Mouse (Mus musculus): ENCODE measurements at regions not wholly inside any gene's neighbourhood (a gene's known extent, or its start where the extent isn't known, plus 50 kb on each side); places are given as distances from the start of the nearest gene placed in this dataset.
A peak's percentile ranks its signal among the peaks of the same experiment; 100 is the strongest.

GRCm38 (mm10) chr1:137464971-137465370 lies 504.7 kb upstream of the Nr5a2 start:
- Histone ChIP-seq H3K4me3 (no peak overlapping the region), H3K79me2 (replicated peaks; ENCODE audit: control insufficient read depth, insufficient read depth, low read length) (no peaks in the 10 kb centered on the region), H3K36me3 (ENCODE audit: control insufficient read depth, insufficient read depth, low read length) (no peaks in the 10 kb centered on the region), H3K27ac (no peak overlapping the region), H3K27me3 (ENCODE audit: control insufficient read depth, insufficient read depth, low read length) (no peaks in the 10 kb centered on the region), H3K9ac (ENCODE audit: low read depth, low read length) (no peak overlapping the region), H3K4me1 (ENCODE audit: control insufficient read depth, insufficient read depth, low read length) (no peaks in the 10 kb centered on the region)
- 86% methylated on average over 5 of the region's 5 CpGs for WGBS
- intact Hi-C loops (cut with DNase I) = no loop called here
- TF ChIP-seq POLR2A (IDR thresholded peaks at IDR 0.05; ENCODE audit: insufficient read depth, low read depth, low read length) (no peak), EP300 (IDR thresholded peaks at IDR 0.05; ENCODE audit: insufficient read depth, low read depth, low read length) (no peak), CTCF (IDR thresholded peaks at IDR 0.05) (no peak)
- DNase-seq = no peak

DNA sequence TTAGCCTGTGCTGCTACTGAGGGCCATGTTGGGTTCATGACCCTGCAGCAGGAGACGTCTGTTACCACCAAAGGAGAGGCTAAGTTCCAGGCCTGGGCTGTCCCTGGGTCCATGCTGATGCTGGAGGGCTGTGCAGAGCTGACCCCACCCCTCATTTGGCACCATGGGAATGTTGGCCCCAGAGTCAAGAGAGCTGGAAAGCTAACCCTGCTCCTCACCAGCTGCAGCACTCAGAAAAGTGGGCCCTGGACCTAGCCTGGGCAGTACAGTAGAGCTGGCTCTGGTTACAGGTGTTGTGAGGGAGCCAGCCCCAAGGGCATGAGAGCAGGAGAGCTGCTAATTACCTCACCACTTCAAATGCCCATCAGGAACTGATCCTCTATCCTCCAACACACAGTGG lies 500.9 kb upstream of the Nr5a2 start:
- H3K79me2 ChIP-seq (replicated peaks; ENCODE audit: control insufficient read depth, insufficient read depth, low read length) = no peaks in the 10 kb centered on the region
- no peak for TF ChIP-seq CTCF (IDR thresholded peaks at IDR 0.05)
- TF ChIP-seq POLR2A (IDR thresholded peaks at IDR 0.05; ENCODE audit: insufficient read depth, low read depth, low read length) = no peak
- TF ChIP-seq EP300 (IDR thresholded peaks at IDR 0.05; ENCODE audit: insufficient read depth, low read depth, low read length) = no peak
- no peak overlapping the region for H3K4me3 ChIP-seq
- no peaks in the 10 kb centered on the region for H3K36me3 ChIP-seq (ENCODE audit: control insufficient read depth, insufficient read depth, low read length)
- no peaks in the 10 kb centered on the region for H3K27me3 ChIP-seq (ENCODE audit: control insufficient read depth, insufficient read depth, low read length)
- no peak overlapping the region for H3K27ac ChIP-seq
- H3K9ac ChIP-seq (ENCODE audit: low read depth, low read length) = no peak overlapping the region
- DNase-seq = no peak
- intact Hi-C loops (cut with DNase I) = no loop called here
- WGBS = 72% methylated on average over 1 of the region's 1 CpGs
- H3K4me1 ChIP-seq (ENCODE audit: control insufficient read depth, insufficient read depth, low read length) = no peaks in the 10 kb centered on the region

GRCm38 (mm10) chr1:137453446-137454208 lies 493.4 kb upstream of the Nr5a2 start:
- Histone ChIP-seq H3K9ac (ENCODE audit: low read depth, low read length) (no peak overlapping the region), H3K36me3 (ENCODE audit: control insufficient read depth, insufficient read depth, low read length) (no peaks in the 10 kb centered on the region), H3K79me2 (replicated peaks; ENCODE audit: control insufficient read depth, insufficient read depth, low read length) (no peaks in the 10 kb centered on the region), H3K27me3 (ENCODE audit: control insufficient read depth, insufficient read depth, low read length) (no peaks in the 10 kb centered on the region), H3K4me1 (ENCODE audit: control insufficient read depth, insufficient read depth, low read length) (peaks cover 2% of the 10 kb centered on the region; the same call in 1 of the 2 replicates), H3K4me3 (no peak overlapping the region), H3K27ac (no peak overlapping the region)
- intact Hi-C loops (cut with DNase I) = no loop called here
- no peak for TF ChIP-seq POLR2A (IDR thresholded peaks at IDR 0.05; ENCODE audit: insufficient read depth, low read depth, low read length)
- no peak for TF ChIP-seq CTCF (IDR thresholded peaks at IDR 0.05)
- no peak for TF ChIP-seq EP300 (IDR thresholded peaks at IDR 0.05; ENCODE audit: insufficient read depth, low read depth, low read length)
- WGBS = 51% methylated on average over 7 of the region's 7 CpGs
- DNase-seq = no peak

DNA sequence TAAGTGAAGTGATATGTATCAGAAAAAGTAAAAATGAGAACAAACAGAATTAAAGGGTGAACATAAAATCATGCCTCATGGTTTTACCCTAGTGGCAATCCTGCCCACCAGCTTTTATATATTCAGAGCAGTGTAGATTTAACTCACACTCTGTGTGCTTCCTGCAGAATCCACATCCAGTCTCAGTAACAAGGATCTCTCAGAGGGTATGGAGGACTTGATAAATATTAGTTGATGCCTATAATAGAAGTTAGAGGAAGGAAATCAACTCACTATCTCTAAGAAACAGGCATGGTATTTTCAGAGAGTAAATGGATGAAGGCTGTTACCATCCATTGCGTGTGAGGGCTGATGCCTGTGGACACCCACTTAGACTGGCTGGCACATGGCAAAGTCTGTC lies 492.5 kb upstream of the Nr5a2 start:
- TF ChIP-seq CTCF (IDR thresholded peaks at IDR 0.05) (no peak), POLR2A (IDR thresholded peaks at IDR 0.05; ENCODE audit: insufficient read depth, low read depth, low read length) (no peak), EP300 (IDR thresholded peaks at IDR 0.05; ENCODE audit: insufficient read depth, low read depth, low read length) (no peak)
- intact Hi-C loops (cut with DNase I) = no loop called here
- H3K27me3 ChIP-seq (ENCODE audit: control insufficient read depth, insufficient read depth, low read length) = no peaks in the 10 kb centered on the region
- no peaks in the 10 kb centered on the region for H3K79me2 ChIP-seq (replicated peaks; ENCODE audit: control insufficient read depth, insufficient read depth, low read length)
- no peak for DNase-seq
- WGBS = 83% methylated on average over 1 of the region's 1 CpGs
- peaks cover 2% of the 10 kb centered on the region; the same call in 1 of the 2 replicates for H3K4me1 ChIP-seq (ENCODE audit: control insufficient read depth, insufficient read depth, low read length)
- no peaks in the 10 kb centered on the region for H3K36me3 ChIP-seq (ENCODE audit: control insufficient read depth, insufficient read depth, low read length)
- H3K9ac ChIP-seq (ENCODE audit: low read depth, low read length) = no peak overlapping the region
- no peak overlapping the region for H3K27ac ChIP-seq
- H3K4me3 ChIP-seq = no peak overlapping the region

DNA sequence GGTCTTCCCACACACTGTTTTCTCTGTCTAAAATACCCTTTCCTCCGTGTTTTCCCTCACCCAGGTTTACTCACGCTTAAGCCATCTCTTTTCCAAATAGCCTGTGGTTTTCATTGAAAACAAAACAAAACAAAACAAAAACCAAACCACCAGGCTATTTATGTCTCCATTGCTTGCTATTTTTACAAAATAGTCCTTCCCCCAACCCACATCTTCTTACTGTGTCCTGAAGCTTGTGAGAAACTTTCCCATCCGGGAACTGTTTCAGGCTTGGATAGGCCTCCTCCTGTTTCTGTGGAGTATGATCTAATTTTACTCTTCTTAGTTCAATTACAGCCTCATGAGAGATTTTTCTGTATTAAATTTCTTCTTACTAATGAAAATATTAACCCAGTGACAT lies 486.2 kb upstream of the Nr5a2 start:
- Histone ChIP-seq H3K27ac (peak overlapping the region; percentile 17), H3K27me3 (ENCODE audit: control insufficient read depth, insufficient read depth, low read length) (no peaks in the 10 kb centered on the region), H3K4me3 (no peak overlapping the region), H3K4me1 (ENCODE audit: control insufficient read depth, insufficient read depth, low read length) (no peaks in the 10 kb centered on the region), H3K9ac (ENCODE audit: low read depth, low read length) (no peak overlapping the region), H3K36me3 (ENCODE audit: control insufficient read depth, insufficient read depth, low read length) (no peaks in the 10 kb centered on the region), H3K79me2 (replicated peaks; ENCODE audit: control insufficient read depth, insufficient read depth, low read length) (no peaks in the 10 kb centered on the region)
- TF ChIP-seq POLR2A (IDR thresholded peaks at IDR 0.05; ENCODE audit: insufficient read depth, low read depth, low read length) (no peak), CTCF (IDR thresholded peaks at IDR 0.05) (no peak), EP300 (IDR thresholded peaks at IDR 0.05; ENCODE audit: insufficient read depth, low read depth, low read length) (no peak)
- intact Hi-C loops (cut with DNase I) = no loop called here
- no peak for DNase-seq
- 56% methylated on average over 3 of the region's 3 CpGs for WGBS

- H3K27me3 ChIP-seq (ENCODE audit: control insufficient read depth, insufficient read depth, low read length) = no peaks in the 10 kb centered on the region
- DNase-seq = no peak
- no peak overlapping the region for H3K4me3 ChIP-seq
- no peak overlapping the region for H3K9ac ChIP-seq (ENCODE audit: low read depth, low read length)
- H3K27ac ChIP-seq = no peak overlapping the region
- H3K36me3 ChIP-seq (ENCODE audit: control insufficient read depth, insufficient read depth, low read length) = no peaks in the 10 kb centered on the region
- H3K4me1 ChIP-seq (ENCODE audit: control insufficient read depth, insufficient read depth, low read length) = no peaks in the 10 kb centered on the region
- WGBS = 100% methylated on average over 1 of the region's 1 CpGs
- intact Hi-C loops (cut with DNase I) = no loop called here
- no peak for TF ChIP-seq POLR2A (IDR thresholded peaks at IDR 0.05; ENCODE audit: insufficient read depth, low read depth, low read length)
- H3K79me2 ChIP-seq (replicated peaks; ENCODE audit: control insufficient read depth, insufficient read depth, low read length) = no peaks in the 10 kb centered on the region
Observed at GRCm38 (mm10) chr1:137428110-137428509, 467.9 kb upstream of the Nr5a2 start.
